Mouse (Mus musculus): Measurements from ENCODE around the gene Zfp663. TPM values are rescaled to one million over a fixed set of nuclear protein-coding genes. Genes with fewer than 3 reads are reported as not detected.
A peak's percentile ranks its signal among the peaks of the same experiment; 100 is the strongest.

Zfp663 gene
- total RNA-seq, 1 experiment, result not detected

DNA sequence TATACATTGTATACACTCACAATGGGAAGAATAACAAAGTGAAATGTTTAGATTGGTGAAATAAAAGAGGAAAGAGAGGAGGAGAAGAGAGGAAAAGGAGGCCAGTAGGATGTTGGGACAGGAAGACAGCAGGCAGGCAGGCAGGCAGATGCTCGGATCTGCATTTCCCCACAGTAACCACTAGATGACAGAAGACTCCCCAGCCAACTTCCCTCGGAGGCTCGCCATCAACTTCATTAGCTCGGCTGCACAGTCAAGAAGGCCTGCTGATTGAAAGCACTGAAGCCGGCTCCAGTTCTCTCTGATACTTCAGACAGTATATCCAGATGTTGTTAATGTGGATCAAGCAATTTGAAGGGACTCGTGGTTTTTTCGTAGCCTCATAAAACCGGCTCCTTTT, 23.0 kb upstream of the Zfp663 start:
- no peaks in the 10 kb centered on the region for H3K9me3 ChIP-seq (ENCODE audit: control insufficient read depth, insufficient read depth, low read depth, low read length)
- H3K9ac ChIP-seq (ENCODE audit: insufficient read depth, low read depth, low read length, poor library complexity, severe bottlenecking), result no peak overlapping the region
- H3K4me1 ChIP-seq (ENCODE audit: control insufficient read depth in 2 of 2, insufficient read depth in 2 of 2, low read length in 2 of 2, poor library complexity in 1 of 2), result peaks cover 2 to 3% of the 10 kb centered on the region in 2 experiments; a peak in 2 of 4 replicates
- DNase-seq (ENCODE audit: low read depth, low spot score), result no peak
- H3K4me3 ChIP-seq (ENCODE audit: insufficient read depth in 1 of 2, low read depth in 1 of 2, low read length in 2 of 2, poor library complexity in 1 of 2, severe bottlenecking in 1 of 2), result no peak overlapping the region
- TF ChIP-seq HCFC1 (IDR thresholded peaks at IDR 0.05; ENCODE audit: borderline replicate concordance, insufficient read depth, low read length), result no peak
- no peak for TF ChIP-seq CHD2 (IDR thresholded peaks at IDR 0.05; ENCODE audit: low read depth, low read length)
- TF ChIP-seq ZC3H11A (IDR thresholded peaks at IDR 0.05; ENCODE audit: borderline replicate concordance, low read depth, low read length), result no peak
- TF ChIP-seq MAFK (IDR thresholded peaks at IDR 0.05; ENCODE audit: insufficient read depth, low read depth, low read length), result no peak
- TF ChIP-seq ZNF384 (IDR thresholded peaks at IDR 0.05; ENCODE audit: low read depth, low read length), result no peak
- H3K27ac ChIP-seq (ENCODE audit: insufficient read depth, low read depth, low read length, poor library complexity, severe bottlenecking), result no peak overlapping the region
- H3K36me3 ChIP-seq (ENCODE audit: control insufficient read depth, insufficient read depth, low read length, poor library complexity, severe bottlenecking), result no peaks in the 10 kb centered on the region
- in situ Hi-C loops (cut with MboI; ENCODE audit: low sequenced_read_pairs in 2 of 2, unreplicated experiment in 2 of 2), result no loop called here

DNA sequence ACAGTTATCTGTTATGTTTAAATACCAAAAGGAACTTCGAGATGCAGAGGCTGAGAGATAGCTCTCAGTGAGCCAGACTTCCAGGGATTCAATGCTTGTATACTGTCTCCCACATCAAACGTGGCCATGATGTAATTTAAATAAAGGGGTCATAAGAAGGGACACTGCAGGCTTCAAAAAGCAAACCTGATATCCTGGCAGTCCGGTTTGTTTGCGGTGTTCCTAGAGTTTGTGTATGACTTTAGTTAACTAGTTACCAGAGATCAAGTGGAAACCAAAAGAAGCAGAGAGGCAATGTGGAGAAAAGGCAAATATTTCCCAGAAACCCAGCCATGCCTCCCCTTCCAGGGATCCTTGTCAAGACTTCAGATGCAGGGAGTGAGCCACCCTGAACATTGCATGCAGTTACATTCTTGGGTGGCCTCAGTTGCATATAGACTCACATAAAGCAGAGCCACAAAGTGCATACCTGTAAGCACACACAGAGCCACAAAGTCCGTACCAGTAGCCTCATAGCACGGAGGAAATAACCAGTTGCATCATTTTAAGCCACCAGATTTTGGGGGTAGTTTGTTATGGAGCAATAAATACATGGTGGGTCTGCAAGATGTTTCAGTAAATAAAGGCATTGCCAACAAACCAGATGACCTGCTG, 20.9 kb upstream of the Zfp663 start:
- DNase-seq (ENCODE audit: low read depth, low spot score), result no peak
- no peak overlapping the region for H3K9ac ChIP-seq (ENCODE audit: insufficient read depth, low read depth, low read length, poor library complexity, severe bottlenecking)
- in situ Hi-C loops (cut with MboI; ENCODE audit: low sequenced_read_pairs in 2 of 2, unreplicated experiment in 2 of 2), result no loop called here

DNA sequence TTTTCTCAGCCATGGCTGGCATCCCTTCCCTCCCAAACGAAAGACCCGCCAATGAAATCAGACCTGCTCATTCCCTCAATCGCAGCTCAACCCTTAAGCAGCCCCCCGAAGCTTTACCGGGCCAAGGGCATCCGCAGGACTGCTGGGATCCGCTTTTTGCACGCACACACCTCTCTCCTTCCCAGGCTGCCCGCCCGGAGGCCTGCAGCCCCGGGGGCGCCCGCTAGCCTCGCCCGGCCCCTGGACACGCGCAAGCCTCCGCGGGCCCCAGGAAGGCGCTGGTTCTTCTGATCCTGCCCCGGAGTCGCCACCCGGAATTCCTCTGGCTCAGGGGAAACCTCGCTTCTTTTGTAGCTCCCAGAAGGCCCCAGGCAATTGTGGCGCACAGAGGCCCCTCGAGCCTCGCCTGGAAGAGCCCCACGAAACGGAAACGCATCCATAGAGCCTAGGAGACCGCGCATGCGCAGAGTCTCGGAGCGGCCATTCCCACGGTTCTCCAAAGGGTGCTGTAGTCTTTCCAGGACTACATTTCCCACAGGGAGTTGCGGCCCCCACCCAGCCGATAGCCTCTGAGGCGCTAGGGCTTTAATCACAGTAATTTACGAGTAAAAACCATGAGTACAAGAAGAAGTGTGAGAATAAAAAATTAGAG, 19.4 kb upstream of the Zfp663 start, which contains the start of gene Zfp334:
Zfp334 (minus strand) TSS at position 416 of the 652 bp plus-strand sequence.
- no peaks in the 10 kb centered on the region for H3K9me3 ChIP-seq (ENCODE audit: control insufficient read depth, insufficient read depth, low read depth, low read length)
- H3K9ac ChIP-seq (ENCODE audit: insufficient read depth, low read depth, low read length, poor library complexity, severe bottlenecking), result peak within 1 kb of the TSS; percentile 66
- H3K4me3 ChIP-seq (ENCODE audit: insufficient read depth in 1 of 2, low read depth in 1 of 2, low read length in 2 of 2, poor library complexity in 1 of 2, severe bottlenecking in 1 of 2), result peak within 1 kb of the TSS; percentile 67 to 70
- peaks cover 0 to 3% of the 10 kb centered on the region in 2 experiments; a peak in 1 of 4 replicates for H3K4me1 ChIP-seq (ENCODE audit: control insufficient read depth in 2 of 2, insufficient read depth in 2 of 2, low read length in 2 of 2, poor library complexity in 1 of 2)
- in situ Hi-C loops (cut with MboI; ENCODE audit: low sequenced_read_pairs in 2 of 2, unreplicated experiment in 2 of 2), result no loop called here
- DNase-seq (ENCODE audit: low read depth, low spot score), result peak; percentile 92
- H3K27ac ChIP-seq (ENCODE audit: insufficient read depth, low read depth, low read length, poor library complexity, severe bottlenecking), result no peak within 1 kb of the TSS
- H3K36me3 ChIP-seq (ENCODE audit: control insufficient read depth, insufficient read depth, low read length, poor library complexity, severe bottlenecking), result peaks cover 10% of the 10 kb centered on the region; the same call in 1 of the 2 replicates
- TF ChIP-seq ZNF384 (IDR thresholded peaks at IDR 0.05; ENCODE audit: low read depth, low read length), result no peak
- no peak for TF ChIP-seq CHD2 (IDR thresholded peaks at IDR 0.05; ENCODE audit: low read depth, low read length)
- no peak for TF ChIP-seq MAFK (IDR thresholded peaks at IDR 0.05; ENCODE audit: insufficient read depth, low read depth, low read length)
- TF ChIP-seq ZC3H11A (IDR thresholded peaks at IDR 0.05; ENCODE audit: borderline replicate concordance, low read depth, low read length), result no peak
- TF ChIP-seq HCFC1 (IDR thresholded peaks at IDR 0.05; ENCODE audit: borderline replicate concordance, insufficient read depth, low read length), result peak; percentile 87

More for the DNA sequence above, 20.9 kb upstream of the Zfp663 start:
- no peak overlapping the region for H3K4me3 ChIP-seq (ENCODE audit: insufficient read depth in 1 of 2, low read depth in 1 of 2, low read length in 2 of 2, poor library complexity in 1 of 2, severe bottlenecking in 1 of 2)
- no peak overlapping the region for H3K27ac ChIP-seq (ENCODE audit: insufficient read depth, low read depth, low read length, poor library complexity, severe bottlenecking)
- no peaks in the 10 kb centered on the region for H3K9me3 ChIP-seq (ENCODE audit: control insufficient read depth, insufficient read depth, low read depth, low read length)
- no peaks in the 10 kb centered on the region; the same call in 1 of the 2 replicates for H3K36me3 ChIP-seq (ENCODE audit: control insufficient read depth, insufficient read depth, low read length, poor library complexity, severe bottlenecking)
- H3K4me1 ChIP-seq (ENCODE audit: control insufficient read depth in 2 of 2, insufficient read depth in 2 of 2, low read length in 2 of 2, poor library complexity in 1 of 2), result peaks cover 0 to 3% of the 10 kb centered on the region in 2 experiments; a peak in 1 of 4 replicates
- no peak for TF ChIP-seq ZC3H11A (IDR thresholded peaks at IDR 0.05; ENCODE audit: borderline replicate concordance, low read depth, low read length)
- no peak for TF ChIP-seq CHD2 (IDR thresholded peaks at IDR 0.05; ENCODE audit: low read depth, low read length)
- TF ChIP-seq HCFC1 (IDR thresholded peaks at IDR 0.05; ENCODE audit: borderline replicate concordance, insufficient read depth, low read length), result no peak
- no peak for TF ChIP-seq MAFK (IDR thresholded peaks at IDR 0.05; ENCODE audit: insufficient read depth, low read depth, low read length)
- no peak for TF ChIP-seq ZNF384 (IDR thresholded peaks at IDR 0.05; ENCODE audit: low read depth, low read length)

DNA sequence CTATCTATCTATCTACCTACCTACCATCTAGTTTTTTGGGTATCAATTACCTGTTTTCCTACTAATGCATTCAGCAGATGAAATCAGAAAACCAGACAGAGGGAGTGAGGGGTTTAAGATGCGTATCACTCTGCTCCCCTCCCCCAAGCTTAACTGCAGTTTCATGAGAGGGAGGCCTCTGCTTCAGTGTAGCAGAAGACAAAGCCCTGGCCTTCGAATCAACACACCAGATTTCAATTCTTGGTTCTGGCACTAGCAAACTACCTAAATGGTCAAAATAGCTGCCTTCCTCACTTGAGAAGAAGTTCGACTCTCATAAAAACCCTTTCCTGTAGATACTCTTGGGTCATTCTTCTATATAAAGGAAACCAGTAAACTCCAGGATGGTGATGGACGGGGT, 18.8 kb upstream of the Zfp663 start:
- H3K27ac ChIP-seq (ENCODE audit: insufficient read depth, low read depth, low read length, poor library complexity, severe bottlenecking), result no peak overlapping the region
- no peak for DNase-seq (ENCODE audit: low read depth, low spot score)
- no peak for TF ChIP-seq ZC3H11A (IDR thresholded peaks at IDR 0.05; ENCODE audit: borderline replicate concordance, low read depth, low read length)
- no peak for TF ChIP-seq MAFK (IDR thresholded peaks at IDR 0.05; ENCODE audit: insufficient read depth, low read depth, low read length)
- TF ChIP-seq HCFC1 (IDR thresholded peaks at IDR 0.05; ENCODE audit: borderline replicate concordance, insufficient read depth, low read length), result no peak
- no peak for TF ChIP-seq CHD2 (IDR thresholded peaks at IDR 0.05; ENCODE audit: low read depth, low read length)
- TF ChIP-seq ZNF384 (IDR thresholded peaks at IDR 0.05; ENCODE audit: low read depth, low read length), result no peak
- in situ Hi-C loops (cut with MboI; ENCODE audit: low sequenced_read_pairs in 2 of 2, unreplicated experiment in 2 of 2), result no loop called here
- H3K4me3 ChIP-seq (ENCODE audit: insufficient read depth in 1 of 2, low read depth in 1 of 2, low read length in 2 of 2, poor library complexity in 1 of 2, severe bottlenecking in 1 of 2), result peak overlapping the region; percentile 67 to 70
- peaks cover 0 to 3% of the 10 kb centered on the region in 2 experiments; a peak in 1 of 4 replicates for H3K4me1 ChIP-seq (ENCODE audit: control insufficient read depth in 2 of 2, insufficient read depth in 2 of 2, low read length in 2 of 2, poor library complexity in 1 of 2)
- H3K9me3 ChIP-seq (ENCODE audit: control insufficient read depth, insufficient read depth, low read depth, low read length), result no peaks in the 10 kb centered on the region
- peaks cover 10% of the 10 kb centered on the region; the same call in 1 of the 2 replicates for H3K36me3 ChIP-seq (ENCODE audit: control insufficient read depth, insufficient read depth, low read length, poor library complexity, severe bottlenecking)
- peak overlapping the region; percentile 66; the same call in 1 of the 2 replicates for H3K9ac ChIP-seq (ENCODE audit: insufficient read depth, low read depth, low read length, poor library complexity, severe bottlenecking)
